7 mouse cellular contexts compared by ENCODE assay signal in genomic region chr7:75134710-75135617, GRCm38 (mm10).
DNase-seq lines count a peak whose midpoint lies in the region; ATAC-seq and TF ChIP-seq lines count a peak whose summit lies in the region.

No protein-coding gene starts in this region.

- ATAC-seq in hindbrain, embryonic 14.5 days (ENCODE audit: low FRiP score): peak; percentile 57; the same call in 1 of the 2 replicates

- H3K4me2 ChIP-seq in hindbrain, embryonic 14.5 days (replicated peaks): 0 out of 2 replicates have a peak overlapping the region, but pooled peaks have one; percentile 12

- H3K27ac ChIP-seq in thymus, adult 2 months (ENCODE audit: control insufficient read depth, insufficient read depth, low read length): no peak overlapping the region
- H3K27ac ChIP-seq in hindbrain, embryonic 14.5 days: no peak overlapping the region

- peak; percentile 17 for DNase-seq in thymus, adult 2 months
- no peak for DNase-seq in thymus, adult 18-20 months
- DNase-seq in adrenal gland, adult 8-10 months: peak; percentile 11
- peak; percentile 74 for DNase-seq in embryo, embryonic 10 days (ENCODE audit: low spot score)
- peak; percentile 84 for DNase-seq in hindbrain, embryonic 14.5 days (ENCODE audit: low spot score)
- peak; percentile 35 for DNase-seq in lung, postnatal 36 days
- DNase-seq in right cerebral cortex, postnatal 14 days: peak; percentile 33

- no peaks in the 10 kb centered on the region for H3K36me3 ChIP-seq in thymus, adult 2 months (ENCODE audit: control insufficient read depth, insufficient read depth, low read length)
- no peaks in the 10 kb centered on the region for H3K36me3 ChIP-seq in hindbrain, embryonic 14.5 days (replicated peaks; ENCODE audit: control insufficient read depth, insufficient read depth)

- no peaks in the 10 kb centered on the region; the same call in 1 of the 2 replicates for H3K4me1 ChIP-seq in thymus, adult 2 months (replicated peaks; ENCODE audit: control insufficient read depth, insufficient read depth, low read length)
- no peaks in the 10 kb centered on the region for H3K4me1 ChIP-seq in hindbrain, embryonic 14.5 days (replicated peaks; ENCODE audit: control insufficient read depth, insufficient read depth, low read length)

- no peak for TF ChIP-seq POLR2A in thymus, adult 2 months (IDR thresholded peaks at IDR 0.05; ENCODE audit: control insufficient read depth, extremely low read depth, insufficient read depth, low read length, poor library complexity)

- no peaks in the 10 kb centered on the region for H3K9me3 ChIP-seq in hindbrain, embryonic 14.5 days (ENCODE audit: control insufficient read depth, low read length)

- no peaks in the 10 kb centered on the region for H3K27me3 ChIP-seq in thymus, adult 2 months (ENCODE audit: control insufficient read depth, insufficient read depth, low read length)
- H3K27me3 ChIP-seq in hindbrain, embryonic 14.5 days (ENCODE audit: control insufficient read depth, insufficient read depth, low read length): no peaks in the 10 kb centered on the region

- no peak overlapping the region for H3K9ac ChIP-seq in hindbrain, embryonic 14.5 days

- no peak for TF ChIP-seq CTCF in thymus, adult 2 months (IDR thresholded peaks at IDR 0.05; ENCODE audit: borderline replicate concordance, control insufficient read depth, extremely low read depth, insufficient read depth, low read length, poor library complexity)

- H3K4me3 ChIP-seq in thymus, adult 2 months (ENCODE audit: control insufficient read depth, insufficient read depth, low read length): no peak overlapping the region
- H3K4me3 ChIP-seq in hindbrain, embryonic 14.5 days (replicated peaks; ENCODE audit: low read length): no peak overlapping the region

- 39% methylated on average over 15 of the region's 15 CpGs for WGBS in thymus, adult 2 months
- WGBS in hindbrain, embryonic 14.5 days: 23% methylated on average over 15 of the region's 15 CpGs

Comparison
In these comparisons a context has a peak if more than half of its experiments do, and no peak if none do; other contexts are left out.
1. DNase-seq: peak in thymus, adult 2 months (single experiment), adrenal gland, adult 8-10 months (single experiment), embryo, embryonic 10 days (single experiment), hindbrain, embryonic 14.5 days (single experiment), lung, postnatal 36 days (single experiment) and right cerebral cortex, postnatal 14 days (single experiment); none in thymus, adult 18-20 months (0 of 2).